Mouse (Mus musculus): ENCODE measurements around the gene Grtp1.

DNA sequence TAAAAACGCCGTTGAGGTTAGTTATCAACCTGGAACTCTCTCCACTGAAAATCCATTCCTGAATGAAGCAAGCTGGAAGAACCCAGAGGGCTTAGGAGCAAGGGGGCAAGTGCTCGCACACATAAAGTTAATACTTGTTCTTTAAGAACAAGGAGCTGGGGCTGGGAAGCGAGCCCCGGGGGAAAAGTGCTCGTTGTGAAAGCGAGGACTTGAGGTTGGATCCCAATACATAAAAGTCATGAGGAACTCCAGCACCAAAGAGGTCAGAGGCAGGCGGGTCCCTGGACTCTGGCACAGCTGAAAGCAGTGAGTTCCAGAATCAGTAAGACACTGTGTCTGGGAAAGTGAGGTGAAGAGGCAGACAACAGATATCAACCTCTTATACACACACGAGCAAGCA lies 46.3 kb downstream of the Grtp1 start:
- TF ChIP-seq CTCF (IDR thresholded peaks at IDR 0.05; ENCODE audit: low read depth) (no peak), EP300 (IDR thresholded peaks at IDR 0.05; ENCODE audit: low read depth) (no peak)

All from liver, postnatal 0 days (tissue).